Mouse (Mus musculus) neutrophil, adult 83 days (primary cell): ENCODE results near the gene Camk1d. TPM values are rescaled to one million over a fixed set of nuclear protein-coding genes. Genes with fewer than 3 reads are reported as not detected.

ENCODE experiments used
- total RNA-seq, 2 experiments: library from RNA; stranded (reverse); gene quantifications; one replicate each; pipeline ENCODE4 v1.2.4; 2023

Camk1d gene
- total RNA-seq: 10 to 100 TPM; 67.3 to 68.8 TPM

DNA sequence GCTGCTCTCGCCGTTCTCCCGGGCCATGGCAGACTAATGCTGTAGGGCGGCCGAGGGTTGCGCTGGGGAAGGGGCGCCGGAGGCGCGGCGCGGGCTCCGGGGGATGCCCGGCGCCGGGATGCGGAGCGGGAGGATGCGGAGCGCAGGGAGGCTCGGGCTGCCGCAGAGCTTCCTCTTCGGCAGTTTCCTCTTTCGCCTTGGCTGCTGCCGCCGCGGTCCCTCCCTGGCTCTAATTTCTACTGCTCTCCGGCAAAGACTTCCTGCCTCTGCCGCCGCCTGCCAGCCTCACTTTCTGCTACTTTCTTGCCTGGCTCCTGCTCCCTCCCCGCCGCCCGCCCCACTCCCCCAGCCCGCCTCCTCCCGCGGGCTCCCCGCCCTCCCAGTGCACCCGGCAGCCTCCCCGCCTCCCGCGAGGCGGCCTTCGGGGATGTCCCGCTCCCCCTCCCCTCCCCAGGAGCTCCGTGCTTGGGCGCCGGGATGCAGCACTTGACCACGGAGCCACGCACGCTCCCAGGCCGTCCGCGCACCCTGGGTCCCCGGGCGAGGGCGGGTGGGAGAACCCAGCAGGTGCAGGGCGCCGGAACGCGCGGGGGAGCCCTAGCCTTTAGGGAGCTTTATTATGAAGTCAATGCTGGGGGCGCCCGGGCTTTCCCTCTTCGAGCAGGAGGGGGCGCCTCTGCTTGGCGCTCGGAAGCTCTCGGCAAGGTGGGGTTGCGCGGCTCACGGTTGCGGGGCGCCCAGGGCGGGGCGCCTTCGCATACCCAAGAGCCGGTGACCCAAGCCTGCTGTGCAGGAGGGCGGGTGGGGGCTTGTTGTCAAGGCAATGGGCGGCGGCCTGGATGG, at the start of gene Camk1d:
TSS of gene Camk1d (minus strand) at position 305 of the 843 bp plus-strand sequence.

Other genes with a start within 250 kb of the Camk1d start
- gene Nudt5, start 130.5 kb upstream of the Camk1d start, total RNA-seq: 10 to 100 TPM; 19.1 to 23.2 TPM
- gene Cdc123, start 130.6 kb upstream of the Camk1d start, total RNA-seq: 10 to 100 TPM; 69.4 to 79.2 TPM
- gene Gm13199, start 148.4 kb upstream of the Camk1d start, total RNA-seq: 1 to 10 TPM in 1 of 2 experiments, under 1 TPM in 1; 0.84 to 1.0 TPM
- 1 to 10 TPM; 8.4 to 9.8 TPM for gene Sec61a2, start 180.9 kb upstream of the Camk1d start, total RNA-seq
- 1 to 10 TPM in 1 of 2 experiments, under 1 TPM in 1; 0.24 to 2.0 TPM for gene Dhtkd1, start 228.3 kb upstream of the Camk1d start, total RNA-seq
- gene Upf2, start 237.0 kb upstream of the Camk1d start, total RNA-seq: 10 to 100 TPM; 34.6 to 38.4 TPM